Mouse (Mus musculus) cerebellum, adult 2 months (tissue): ENCODE results near the gene Tssk4.

ENCODE experiments used
- CTCF ChIP-seq: fragments of 200-500 bp; IDR thresholded peaks from 2 replicates; pipeline ENCODE4 v1.5.1; 2011; ENCODE audit warnings: low read depth, mild to moderate bottlenecking, control low read depth, low read length, moderate library complexity, borderline replicate concordance; ENCODE audit not compliant: insufficient read depth
- POLR2A ChIP-seq: fragments of 200-500 bp; IDR thresholded peaks from 2 replicates; pipeline ENCODE4 v1.6.1; 2011; ENCODE audit warnings: low read length, control low read depth, borderline replicate concordance; ENCODE audit not compliant: insufficient read depth

- TF ChIP-seq CTCF (no peak), POLR2A (no peak)
Measured at GRCm38 (mm10) chr14:55640816-55641215, 9.2 kb upstream of the Tssk4 start.
